Mouse (Mus musculus): Measurements from ENCODE around the gene Hdac9.
"Not testable (repeated sequence)": the region's sequence is repeated elsewhere in the genome, so short reads cannot be mapped to it uniquely, and the experiment has no call there.

The Hdac9 gene

DNA sequence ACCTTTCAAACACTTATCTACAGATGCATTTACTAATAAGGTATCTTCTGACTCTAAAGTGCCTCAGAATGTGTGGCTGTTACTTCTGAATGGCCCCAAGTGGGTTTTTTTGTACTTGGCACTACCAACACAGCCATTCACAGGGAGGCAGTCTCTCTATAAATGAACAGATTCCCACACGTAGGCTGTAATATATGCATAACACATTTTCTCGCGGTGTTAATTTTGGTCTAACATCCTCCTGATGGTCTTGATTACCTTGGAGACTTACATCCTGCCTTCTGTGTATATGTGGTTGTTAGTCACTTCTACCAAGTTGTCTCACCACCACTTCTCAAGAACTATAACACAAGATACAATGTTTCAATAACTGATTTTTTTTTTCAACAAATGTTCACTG, 419.2 kb downstream of the Hdac9 start:
- DNase-seq (ENCODE audit: low spot score in 2 of 2): peak in 1 of 2 experiments; percentile 46

DNA sequence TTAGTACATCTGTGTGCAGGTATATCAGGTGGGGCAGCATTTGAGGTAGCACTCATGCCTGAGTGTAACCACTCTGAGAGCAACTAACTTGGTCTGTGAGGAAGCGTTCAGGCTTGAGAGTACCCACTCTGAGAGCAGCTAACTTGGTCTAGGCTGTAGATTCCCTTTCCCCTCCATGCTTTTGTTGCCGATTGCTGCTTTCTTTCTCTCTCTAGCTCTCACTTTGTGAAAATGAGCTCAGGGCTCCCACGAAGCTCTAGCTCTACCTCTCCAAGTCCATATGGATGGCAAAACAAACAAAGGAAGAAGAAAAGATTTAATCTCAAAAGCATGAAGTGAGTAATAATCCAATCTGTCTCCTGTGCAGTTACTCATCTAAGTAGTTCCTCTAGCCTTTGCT, 421.0 kb downstream of the Hdac9 start:
- DNase-seq (ENCODE audit: low spot score in 2 of 2): no peak

DNA sequence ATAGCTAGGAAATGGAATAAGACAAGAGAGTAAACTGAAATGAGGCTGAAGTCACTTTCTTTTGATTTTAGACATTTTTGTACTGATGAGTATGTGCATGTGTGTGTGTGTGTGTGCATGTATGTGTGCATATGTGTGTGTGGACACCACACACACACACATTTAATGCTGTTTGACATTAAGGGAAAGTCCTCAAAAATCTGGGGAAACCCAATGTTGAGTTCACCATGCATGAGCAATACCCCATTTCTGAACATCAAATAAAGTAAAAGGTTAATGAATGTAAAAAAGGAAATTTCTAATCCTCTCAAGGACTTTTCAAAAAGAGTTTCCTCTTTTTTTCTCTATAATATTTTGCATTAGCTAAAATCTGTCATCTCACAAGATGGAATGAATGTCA, 427.3 kb downstream of the Hdac9 start:
- DNase-seq (ENCODE audit: low spot score in 2 of 2): no peak

DNA sequence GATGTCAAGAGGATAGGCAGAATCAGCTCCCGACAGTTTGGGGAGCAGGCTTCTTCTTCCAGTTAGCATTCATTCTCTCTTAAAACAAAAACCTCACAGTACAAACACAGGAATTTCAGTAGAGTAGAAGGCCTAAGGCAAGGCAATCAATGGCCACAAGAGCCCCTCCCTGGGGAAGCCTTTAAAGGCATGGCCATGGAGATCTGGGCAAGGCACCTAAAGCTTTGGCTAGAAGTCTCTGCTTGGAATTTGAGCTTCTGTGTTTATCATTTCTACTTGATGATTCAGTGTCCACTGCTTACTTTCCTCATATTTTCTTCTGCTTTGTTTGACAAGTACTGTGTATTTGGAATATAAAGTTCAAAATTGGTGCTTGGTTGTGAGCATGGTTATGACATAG, 429.2 kb downstream of the Hdac9 start:
- DNase-seq (ENCODE audit: low spot score in 2 of 2): no peak

DNA sequence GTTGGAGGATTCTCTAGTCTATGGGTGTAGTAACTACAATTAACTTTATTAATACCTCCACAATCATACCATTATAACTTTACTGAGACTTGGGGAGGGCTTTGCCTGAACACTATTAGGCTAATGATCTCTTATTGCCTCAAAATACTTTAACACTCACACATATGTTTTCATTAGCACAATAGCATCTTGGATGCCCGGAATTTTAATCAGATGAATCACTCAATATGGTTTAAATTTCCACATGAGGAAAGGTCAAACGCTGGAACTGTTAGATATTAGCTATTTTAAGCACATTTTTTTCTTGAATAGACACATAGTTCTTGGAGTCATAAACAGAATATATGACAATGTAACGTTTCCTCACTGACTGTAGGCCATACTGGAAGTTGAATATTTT, 429.9 kb downstream of the Hdac9 start:
- DNase-seq (ENCODE audit: low spot score in 2 of 2): no peak

DNA sequence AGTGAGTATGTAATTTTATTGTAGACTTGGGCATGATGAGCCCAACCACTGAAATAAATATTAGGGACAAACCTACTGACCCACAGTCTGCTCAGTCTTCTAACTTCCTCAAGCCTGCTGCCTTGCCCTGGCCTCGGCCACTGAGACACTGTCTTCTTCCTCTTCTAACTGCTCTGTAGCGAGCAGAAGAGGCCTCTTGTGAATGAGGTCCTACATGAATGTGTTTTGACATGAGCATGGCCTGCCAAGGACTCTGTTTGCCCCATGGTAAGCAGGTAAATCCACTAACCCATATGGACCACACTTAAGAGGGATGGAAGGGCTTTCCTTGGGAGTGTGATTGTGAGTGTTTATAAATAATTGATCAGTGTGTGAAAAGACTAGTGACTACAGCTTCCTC, 430.9 kb downstream of the Hdac9 start:
- no peak for DNase-seq (ENCODE audit: low spot score in 2 of 2)

DNA sequence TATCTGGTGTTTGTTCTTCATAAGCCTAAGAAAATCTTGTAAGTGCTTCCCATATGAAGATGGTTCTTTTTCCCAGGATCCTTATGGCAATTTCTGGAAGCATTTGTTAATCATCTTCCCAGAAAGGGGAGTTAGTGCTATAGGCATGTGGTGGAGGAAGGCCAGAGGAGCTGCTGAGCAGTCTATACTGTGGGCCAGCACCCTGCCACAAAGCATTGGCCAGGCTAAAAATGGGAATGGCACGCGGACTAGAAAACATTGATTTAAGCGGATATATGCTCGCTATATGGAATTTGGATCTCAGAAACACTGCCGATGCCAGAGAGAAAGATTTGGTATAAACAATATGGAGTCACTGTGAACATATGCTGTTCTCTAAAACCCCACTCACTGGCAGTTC, 435.2 kb downstream of the Hdac9 start:
- DNase-seq (ENCODE audit: low spot score in 2 of 2): no peak

DNA sequence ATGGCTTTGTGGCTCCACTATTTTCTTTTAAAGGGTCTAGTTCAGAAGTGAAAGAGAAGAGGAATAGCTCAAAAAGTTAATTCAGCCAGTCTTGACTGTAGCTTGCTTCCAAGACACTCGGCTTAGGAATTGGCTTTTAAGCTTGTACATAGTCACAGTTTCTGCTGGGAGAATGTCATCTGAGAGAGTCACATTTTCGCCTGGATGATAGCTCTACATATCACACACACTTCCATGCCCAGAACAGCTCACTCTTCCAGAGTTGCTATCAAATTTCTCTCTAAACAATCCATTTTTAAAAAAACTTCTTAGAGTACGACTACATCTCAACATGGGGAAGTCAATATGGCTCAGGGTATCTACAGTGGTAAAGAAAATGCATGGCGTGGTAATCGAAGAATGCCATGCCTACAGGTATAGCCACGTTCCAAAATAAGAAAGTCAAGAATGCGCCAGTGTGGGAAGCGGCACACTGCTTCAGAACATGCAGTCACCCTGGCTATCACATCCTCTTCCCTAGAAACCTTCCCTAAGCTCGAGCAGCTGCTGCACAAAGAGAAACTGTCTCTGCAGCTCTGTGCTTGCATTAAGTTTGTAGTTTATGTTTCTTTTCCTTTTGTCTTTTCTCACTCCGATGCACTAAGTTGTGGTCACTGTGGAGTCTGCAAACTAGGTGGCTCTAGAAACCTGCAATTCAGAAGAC, 443.8 kb downstream of the Hdac9 start:
- no peak for DNase-seq (ENCODE audit: low spot score in 2 of 2)

DNA sequence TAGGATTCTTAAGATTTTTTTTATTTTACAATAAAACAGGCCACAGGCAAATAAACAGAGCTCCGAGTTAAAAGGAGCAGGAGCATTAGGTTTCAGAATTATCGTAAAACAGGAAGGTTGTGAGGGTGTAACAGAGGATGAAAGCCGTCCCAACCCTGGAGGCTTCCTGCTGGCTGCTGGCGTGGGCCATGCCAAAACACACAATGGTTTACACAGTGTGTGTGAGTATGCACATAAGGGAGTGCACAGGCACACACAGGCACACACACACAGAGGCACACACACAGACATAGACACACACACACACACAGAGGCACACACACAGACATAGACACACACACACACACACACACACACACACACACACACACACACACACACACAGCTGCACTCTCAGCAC, 444.4 kb downstream of the Hdac9 start:
- DNase-seq (ENCODE audit: low spot score in 2 of 2): no peak

DNA sequence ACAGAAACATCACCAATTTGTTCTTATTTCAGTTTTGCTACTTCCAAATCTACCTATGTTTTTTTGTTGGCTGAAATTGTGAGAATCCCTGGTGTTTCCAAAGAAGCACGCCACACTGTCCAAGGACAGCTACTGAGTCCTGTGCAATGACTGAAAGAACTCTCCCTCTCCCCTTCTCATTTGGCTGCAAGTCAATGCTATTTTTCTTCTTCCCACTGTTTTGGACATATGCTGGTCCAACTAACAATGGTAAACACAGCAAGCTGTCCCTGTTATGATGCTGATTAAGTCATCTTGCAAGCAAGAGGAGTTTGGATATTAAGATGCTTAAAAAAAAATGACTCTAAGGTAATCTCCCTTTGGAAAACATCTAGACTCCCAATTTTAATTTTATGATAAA, 455.2 kb downstream of the Hdac9 start:
- no peak for DNase-seq (ENCODE audit: low spot score in 2 of 2)

DNA sequence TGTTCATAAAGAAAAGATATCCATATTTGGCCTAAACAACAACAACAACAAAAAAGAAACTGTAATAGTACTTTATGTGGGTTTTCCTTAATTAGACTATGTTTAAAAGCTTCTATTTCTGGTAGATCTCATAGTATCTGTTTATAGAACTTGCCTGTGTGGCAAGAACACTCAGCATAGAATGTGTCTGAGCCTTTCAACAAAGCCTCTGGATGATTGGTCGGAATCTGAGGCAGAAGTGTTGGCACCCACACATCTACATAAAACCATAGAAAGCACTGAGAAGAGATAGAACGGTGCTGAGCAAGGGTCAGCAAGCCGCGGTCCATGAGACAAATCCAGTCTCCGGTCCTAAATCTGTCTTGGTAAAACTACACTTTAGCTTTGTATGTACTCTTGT, 464.3 kb downstream of the Hdac9 start:
- DNase-seq (ENCODE audit: low spot score in 2 of 2): no peak

DNA sequence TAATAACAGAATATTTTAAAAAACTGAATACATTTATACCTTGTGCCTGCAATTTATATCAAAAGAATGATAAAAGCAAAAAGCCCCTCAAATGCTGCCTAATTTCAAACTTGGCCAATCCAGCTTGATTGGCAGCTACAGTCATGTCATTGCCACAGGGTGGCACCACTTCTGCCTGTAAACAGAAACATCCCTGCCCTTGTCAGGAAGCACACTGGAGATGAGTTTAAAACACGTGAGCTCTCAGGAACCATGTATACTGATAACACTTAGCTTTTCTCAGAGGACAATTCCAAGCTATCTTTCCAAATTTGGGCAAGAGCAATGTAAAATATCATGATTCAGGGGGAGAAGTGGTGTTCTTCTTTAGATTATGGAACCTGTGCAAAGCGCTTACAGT, 465.7 kb downstream of the Hdac9 start:
- no peak for DNase-seq (ENCODE audit: low spot score in 2 of 2)

DNA sequence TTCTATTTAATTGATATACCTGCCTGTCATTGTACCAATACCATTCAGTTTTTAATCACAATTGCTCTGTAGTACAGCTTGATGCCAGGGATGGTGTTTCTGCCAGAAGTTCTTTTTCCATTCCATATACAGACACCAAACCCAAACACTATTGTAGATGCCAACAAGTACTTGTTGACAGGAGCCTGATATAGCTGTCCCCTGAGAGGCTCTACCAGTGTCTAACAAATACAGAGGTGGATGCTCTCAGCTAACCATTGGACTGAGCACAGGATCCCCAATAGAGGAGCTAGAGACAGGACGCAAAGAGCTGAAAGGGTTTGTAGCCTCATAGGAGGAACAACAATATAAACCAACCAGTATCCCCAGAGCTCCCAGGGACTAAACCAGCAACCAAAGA, 472.2 kb downstream of the Hdac9 start:
- DNase-seq (ENCODE audit: low spot score in 2 of 2): not testable (repeated sequence)

DNA sequence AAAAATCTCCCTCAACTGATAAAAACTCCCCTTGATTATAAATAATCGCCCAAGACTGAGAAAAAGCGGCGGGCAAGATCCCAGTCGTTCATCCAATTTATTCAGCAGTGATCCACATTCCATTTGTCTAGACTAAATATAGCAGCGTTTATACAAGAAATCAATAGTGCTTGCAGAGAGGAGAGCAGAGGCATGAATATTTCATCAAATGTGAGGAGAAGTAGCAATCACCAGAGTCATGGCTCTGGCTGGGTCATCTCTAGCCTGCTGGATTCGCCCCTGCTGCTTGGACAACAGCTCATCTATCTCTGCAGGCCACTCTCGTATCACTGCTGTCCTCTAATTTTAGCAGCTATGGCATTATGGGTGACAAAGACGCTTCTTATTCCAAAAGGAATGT, 476.0 kb downstream of the Hdac9 start:
- no peak for DNase-seq (ENCODE audit: low spot score in 2 of 2)

DNA sequence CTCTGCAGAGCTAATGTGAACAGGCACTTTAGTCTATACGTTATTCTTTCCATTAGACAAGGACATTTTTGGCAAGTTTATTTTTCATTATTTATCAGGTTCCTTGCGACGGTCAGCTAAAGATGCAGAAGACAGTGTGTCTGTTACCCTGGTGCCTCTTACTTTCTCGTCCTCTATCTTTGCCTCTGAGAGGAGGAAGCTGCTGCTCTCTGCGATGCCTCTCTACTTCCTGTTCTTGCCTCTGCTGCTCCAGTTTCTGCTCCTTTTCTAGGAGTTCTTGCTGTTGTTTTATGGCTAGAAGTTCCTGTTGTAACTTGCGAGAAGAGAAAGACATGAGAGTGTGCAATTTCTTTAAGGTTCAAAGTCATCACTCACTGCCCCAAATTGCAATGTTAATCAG, 484.0 kb downstream of the Hdac9 start:
- no peak for DNase-seq (ENCODE audit: low spot score in 2 of 2)

DNA sequence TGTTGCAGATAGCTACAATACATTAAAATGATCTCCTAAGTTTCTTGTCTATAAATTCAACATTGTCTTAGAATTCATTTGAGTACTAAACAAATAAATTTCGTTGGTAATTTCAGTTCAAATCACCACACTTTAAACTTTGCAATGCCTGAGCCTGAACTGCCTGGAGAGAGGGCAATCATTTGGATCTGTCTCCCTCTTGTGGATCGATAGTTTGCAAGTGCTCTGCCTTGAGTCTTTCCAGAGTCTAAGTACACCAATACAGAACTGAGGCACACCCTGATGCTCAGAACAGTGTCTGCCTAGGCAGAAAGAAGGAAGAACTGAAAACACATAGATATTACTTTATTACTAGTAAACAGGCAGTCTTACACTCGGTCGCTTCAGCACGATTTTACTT, 484.4 kb downstream of the Hdac9 start:
- DNase-seq (ENCODE audit: low spot score in 2 of 2): peak; percentile 37 to 44

DNA sequence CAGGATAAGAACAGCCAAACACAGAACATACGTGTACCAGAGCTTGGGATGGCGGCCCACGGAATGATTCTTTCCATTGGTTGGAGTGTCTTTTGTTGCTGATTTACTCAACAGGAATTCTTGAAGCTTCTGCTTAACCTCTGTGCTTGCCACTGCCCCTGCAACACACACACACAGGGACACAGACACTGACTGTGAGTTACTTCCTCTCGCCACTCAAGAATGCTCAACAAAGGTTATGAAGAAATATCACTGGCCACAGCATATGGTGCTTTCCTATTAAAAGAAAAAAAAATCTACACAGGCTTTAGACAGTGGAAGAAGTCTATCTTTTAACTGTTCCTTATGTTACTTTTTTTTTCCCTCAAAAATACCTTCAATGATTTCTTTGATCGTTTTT, 485.1 kb downstream of the Hdac9 start:
- DNase-seq (ENCODE audit: low spot score in 2 of 2): no peak

DNA sequence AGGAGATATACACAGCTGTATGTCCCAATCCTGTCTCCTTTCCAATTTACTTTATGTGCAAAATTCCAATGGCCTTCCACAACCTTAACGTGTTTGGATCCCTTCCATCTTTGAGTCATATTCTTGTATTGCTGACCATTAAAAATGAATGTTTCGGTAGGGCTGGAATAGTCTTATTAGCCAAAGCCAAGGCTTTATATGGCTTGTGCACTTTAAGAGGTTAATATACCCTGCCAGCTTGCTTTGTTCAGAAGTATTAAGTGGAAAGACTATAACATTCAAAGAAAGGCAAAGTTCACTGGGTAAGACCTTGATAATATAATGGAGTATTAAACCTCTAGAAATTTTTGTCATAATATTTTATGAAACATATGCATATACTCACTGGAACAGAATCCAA, 491.4 kb downstream of the Hdac9 start:
- no peak for DNase-seq (ENCODE audit: low spot score in 2 of 2)

DNA sequence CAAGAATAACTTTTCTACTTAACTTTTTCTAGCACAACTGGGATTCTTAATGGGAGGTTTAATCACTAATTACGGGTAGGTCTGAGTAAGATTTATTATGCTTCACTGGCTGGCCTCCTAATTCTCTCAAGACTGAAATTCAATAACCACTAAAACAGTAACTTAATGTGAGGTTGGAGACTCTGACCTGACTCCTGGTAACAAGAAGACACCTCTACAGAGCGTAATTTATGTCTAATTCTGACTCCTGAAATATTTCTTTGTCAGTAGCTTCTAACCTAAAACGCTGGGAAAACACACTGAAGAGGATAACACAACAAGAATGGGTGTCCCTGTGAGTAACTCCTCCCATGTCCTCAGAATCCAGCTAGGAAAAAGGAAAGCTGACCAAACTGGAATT, 508.8 kb downstream of the Hdac9 start:
- DNase-seq (ENCODE audit: low spot score in 2 of 2): no peak

DNA sequence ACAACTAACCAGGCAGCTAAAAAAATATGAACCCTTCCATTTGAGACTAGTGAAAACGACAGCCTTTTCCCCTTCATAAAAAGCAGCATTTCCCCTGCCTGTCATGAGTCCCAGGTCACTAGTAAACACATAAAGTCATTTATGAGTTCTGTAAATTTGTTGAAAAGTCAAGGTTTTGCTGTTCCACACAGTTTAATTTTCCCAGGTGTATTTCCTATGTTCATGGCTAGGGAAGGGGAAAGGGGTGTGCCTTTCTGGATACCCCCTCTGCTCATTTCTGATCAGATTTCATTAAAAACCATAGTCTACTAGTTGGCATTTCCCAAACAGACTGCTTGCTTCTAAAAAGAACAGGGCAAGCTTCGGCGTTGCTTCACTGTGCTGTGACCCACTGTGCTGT, 509.8 kb downstream of the Hdac9 start:
- no peak for DNase-seq (ENCODE audit: low spot score in 2 of 2)

DNA sequence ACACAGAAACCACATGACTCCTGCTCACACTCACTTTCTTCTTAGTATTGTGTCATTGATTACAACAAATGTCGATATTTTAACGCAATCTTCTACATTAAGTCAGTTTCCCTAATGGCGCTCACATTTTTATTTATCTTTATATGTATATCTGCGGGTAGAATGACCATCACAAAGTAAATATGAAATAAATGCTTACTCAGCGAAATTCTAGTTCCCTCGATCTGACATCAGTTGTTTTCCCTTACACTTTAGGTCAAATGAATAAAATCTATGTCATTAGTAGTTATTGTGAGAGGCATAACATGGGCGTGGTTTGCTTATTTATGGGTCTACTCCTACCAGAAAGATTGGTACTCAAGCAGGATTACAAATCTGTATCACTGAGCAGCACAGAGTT, 514.8 kb downstream of the Hdac9 start:
- DNase-seq (ENCODE audit: low spot score in 2 of 2): no peak

DNA sequence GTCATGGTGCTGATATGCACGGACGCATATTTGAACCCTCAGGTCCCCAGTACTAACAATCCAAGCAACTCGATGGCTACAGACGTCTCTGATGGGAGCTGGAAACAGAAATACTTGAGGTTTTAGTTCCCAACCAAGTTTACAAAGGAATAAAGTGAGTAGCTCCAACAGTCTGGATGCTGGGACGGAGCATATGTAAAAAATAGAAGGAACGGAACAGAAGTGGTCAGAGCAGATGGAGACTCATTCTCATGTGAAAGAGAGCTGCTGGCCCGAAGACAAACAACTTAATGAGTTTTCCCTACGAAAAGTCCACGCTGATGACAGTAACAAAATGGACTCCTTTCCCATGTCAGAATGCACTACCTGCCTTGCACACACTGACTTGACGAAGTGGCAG, 518.3 kb downstream of the Hdac9 start:
- no peak for DNase-seq (ENCODE audit: low spot score in 2 of 2)

DNA sequence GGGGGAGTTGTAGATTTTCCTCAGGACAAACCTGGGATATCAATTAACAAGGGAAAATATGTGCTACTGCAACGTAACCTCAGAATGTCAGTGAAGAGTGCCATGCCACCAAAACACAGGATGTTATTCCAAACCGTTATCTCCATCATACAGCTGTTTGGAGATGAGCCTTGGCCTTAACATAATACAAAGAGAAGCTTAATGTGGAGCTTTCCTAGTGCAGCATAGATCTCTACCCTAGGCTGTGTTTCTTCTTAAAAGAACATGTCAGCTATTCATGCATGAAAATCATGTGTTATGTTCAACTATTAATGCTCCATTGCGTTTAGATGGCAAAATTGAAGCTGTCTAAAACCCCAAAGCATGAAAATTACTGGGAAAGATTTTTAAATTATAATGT, 522.6 kb downstream of the Hdac9 start:
- no peak for DNase-seq (ENCODE audit: low spot score in 2 of 2)

DNA sequence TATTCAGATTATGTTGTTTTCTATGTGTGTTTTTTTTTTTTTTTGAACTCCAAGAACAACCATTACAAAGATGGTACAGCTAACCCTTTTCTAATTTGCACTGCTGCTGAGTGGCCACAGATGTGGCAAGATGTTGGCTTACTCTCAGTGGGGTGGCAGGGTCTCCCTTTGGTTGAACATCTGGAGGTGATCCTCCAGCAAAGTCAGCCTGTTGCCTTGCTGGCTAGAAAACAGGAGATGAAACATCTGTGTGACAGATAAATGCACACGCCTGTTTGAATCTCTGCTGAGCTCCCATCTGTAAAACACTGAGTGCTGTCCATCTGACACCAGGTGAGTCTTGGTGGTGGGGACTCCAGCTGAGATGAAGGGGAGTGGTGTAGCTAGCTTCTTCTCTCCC, 537.2 kb downstream of the Hdac9 start:
- DNase-seq (ENCODE audit: low spot score in 2 of 2): no peak

DNA sequence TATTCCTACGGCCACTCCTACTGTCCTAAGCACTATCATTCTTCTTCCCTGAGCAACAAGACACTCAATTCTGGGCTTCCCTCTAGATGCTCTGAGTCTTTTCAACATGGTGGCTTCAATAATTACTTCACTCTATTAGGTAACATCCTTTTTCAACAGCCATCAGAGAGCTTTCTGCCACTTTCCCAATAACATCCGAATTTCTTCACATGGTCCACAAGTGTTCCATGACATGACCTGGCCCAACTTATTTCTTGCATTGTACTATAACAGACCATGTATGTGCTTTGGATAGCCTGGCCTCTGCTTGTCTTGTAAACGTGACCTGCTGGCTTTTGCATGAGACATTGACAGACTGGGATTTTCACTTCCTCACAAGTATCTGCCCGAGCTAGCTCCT, 538.3 kb downstream of the Hdac9 start:
- no peak for DNase-seq (ENCODE audit: low spot score in 2 of 2)
